Mouse (Mus musculus) embryonic fibroblast, embryonic 13.5 days (primary cell): ENCODE measurements around the gene Ppp1r26.

Experiments
- CTCF ChIP-seq: IDR thresholded peaks from 2 replicates; pipeline ENCODE4 v1.5.1; 2011; ENCODE audit warnings: mild to moderate bottlenecking, control low read depth, low read length, moderate library complexity, borderline replicate concordance; ENCODE audit not compliant: insufficient read depth
- POLR2A ChIP-seq: IDR thresholded peaks from 2 replicates; pipeline ENCODE4 v1.6.1; 2011; ENCODE audit warnings: low read depth, mild to moderate bottlenecking, control low read depth, low read length, moderate library complexity

GRCm38 (mm10) chr2:28409144-28409543, 37.5 kb upstream of the Ppp1r26 start:
- TF ChIP-seq CTCF (no peak), POLR2A (no peak)
